Mouse (Mus musculus): ENCODE results near the gene Hist2h2be. TPM values are rescaled to one million over a fixed set of nuclear protein-coding genes. Genes with fewer than 3 reads are reported as not detected.
"Not testable (repeated sequence)": the region's sequence is repeated elsewhere in the genome, so short reads cannot be mapped to it uniquely, and the experiment has no call there.

The Hist2h2be gene
- 10 to 100 TPM; 17.3 to 19.9 TPM for total RNA-seq (2021)
- long read RNA-seq, experiment 1, transcript Hist2h2be-201 (1 exons, 2,620 nt) = major isoform, 17 of 17 reads
- long read RNA-seq, experiment 1, partial matches to known transcripts = 0 of 17 reads
- long read RNA-seq, experiment 1, other reads (novel, unspliced or antisense) = 0 of 17 reads
- long read RNA-seq, experiment 2, transcript Hist2h2be-201 (1 exons, 2,620 nt) = major isoform, 8 of 8 reads
- long read RNA-seq, experiment 2, partial matches to known transcripts = 0 of 8 reads
- long read RNA-seq, experiment 2, other reads (novel, unspliced or antisense) = 0 of 8 reads

- DNase-seq (ENCODE audit: low spot score in 2 of 2) = peak; percentile 82 to 92
These were observed at the start of gene Hist2h2be, which contains the start of gene Hist2h2ac for GRCm38 (mm10) chr3:96220765-96221639. Gene Hist2h2be (plus strand): TSS chr3:96221119. Gene Hist2h2ac (minus strand): TSS chr3:96220880.

- DNase-seq (ENCODE audit: low spot score in 2 of 2) = no peak
These were observed 49.2 kb upstream of the Hist2h2be start for GRCm38 (mm10) chr3:96171583-96172196.

GRCm38 (mm10) chr3:96172197-96173178 lies 48.4 kb upstream of the Hist2h2be start, which contains the start of gene Sf3b4:
Gene Sf3b4 (plus strand): TSS chr3:96172332.
- peak; percentile 79 to 81 for DNase-seq (ENCODE audit: low spot score in 2 of 2)

- no peak for DNase-seq (ENCODE audit: low spot score in 2 of 2)
These were observed 47.7 kb upstream of the Hist2h2be start for GRCm38 (mm10) chr3:96173185-96173584.

- DNase-seq (ENCODE audit: low spot score in 2 of 2) = not testable (repeated sequence)
These were observed 46.9 kb upstream of the Hist2h2be start for GRCm38 (mm10) chr3:96174042-96174441.

DNA sequence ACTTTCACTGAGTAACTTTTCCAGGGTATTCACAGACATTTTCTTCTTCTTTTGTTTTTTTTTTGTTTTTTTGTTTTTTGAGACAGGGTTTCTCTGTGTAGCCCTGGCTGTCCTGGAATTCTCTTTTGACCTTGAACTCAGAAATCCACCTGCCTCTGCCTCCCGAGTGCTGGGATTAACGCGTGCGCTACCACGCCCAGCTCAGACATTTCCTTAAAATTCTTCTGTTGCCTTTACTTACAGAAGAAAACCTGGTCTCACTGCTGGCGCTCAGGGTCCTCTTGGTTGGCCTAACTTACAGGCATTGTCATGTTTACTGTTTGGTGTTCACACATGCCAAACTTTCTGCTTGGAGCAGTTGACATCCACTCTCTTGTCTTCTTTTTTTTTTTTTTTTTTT lies 45.7 kb upstream of the Hist2h2be start:
- DNase-seq (ENCODE audit: low spot score in 2 of 2) = no peak

DNA sequence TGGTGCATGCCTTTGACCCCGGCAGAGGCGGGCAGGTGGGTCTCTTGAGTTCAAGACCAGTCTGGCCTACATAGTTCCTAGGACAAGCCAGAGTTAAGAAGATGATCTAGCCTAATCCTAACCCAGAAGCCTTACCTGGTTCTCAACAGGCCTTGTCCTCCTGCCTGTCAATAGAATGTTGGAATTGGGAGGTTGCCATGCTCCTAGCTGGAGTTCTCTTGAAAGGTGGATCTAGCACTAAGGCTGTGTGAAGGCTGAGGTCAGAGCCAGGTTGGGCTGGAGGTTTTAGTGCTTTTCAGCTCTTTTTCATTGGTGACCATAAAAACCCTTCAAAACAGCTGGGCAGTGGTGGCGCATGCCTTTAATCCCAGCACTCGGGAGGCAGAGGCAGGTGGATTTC lies 42.5 kb upstream of the Hist2h2be start:
- no peak for DNase-seq (ENCODE audit: low spot score in 2 of 2)

DNA sequence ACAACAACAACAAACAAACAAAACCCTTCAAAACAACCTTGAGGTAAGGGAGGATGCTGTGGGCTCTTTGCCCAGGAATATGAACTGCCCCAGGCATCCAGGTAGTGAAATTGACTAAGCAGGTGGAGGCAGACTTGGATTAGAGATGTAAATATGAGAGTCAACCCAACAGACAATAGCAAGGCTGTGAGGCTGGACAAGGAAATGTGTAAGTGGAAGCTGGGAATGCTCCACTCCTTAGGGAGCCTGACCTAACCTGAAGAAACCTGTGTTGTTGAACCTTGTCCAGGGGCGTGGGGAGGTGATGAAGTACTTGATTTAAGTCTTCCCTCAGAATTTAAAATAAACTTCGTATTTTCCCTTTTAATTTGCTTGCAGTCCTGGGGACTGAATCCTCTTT lies 42.0 kb upstream of the Hist2h2be start:
- DNase-seq (ENCODE audit: low spot score in 2 of 2) = no peak

DNA sequence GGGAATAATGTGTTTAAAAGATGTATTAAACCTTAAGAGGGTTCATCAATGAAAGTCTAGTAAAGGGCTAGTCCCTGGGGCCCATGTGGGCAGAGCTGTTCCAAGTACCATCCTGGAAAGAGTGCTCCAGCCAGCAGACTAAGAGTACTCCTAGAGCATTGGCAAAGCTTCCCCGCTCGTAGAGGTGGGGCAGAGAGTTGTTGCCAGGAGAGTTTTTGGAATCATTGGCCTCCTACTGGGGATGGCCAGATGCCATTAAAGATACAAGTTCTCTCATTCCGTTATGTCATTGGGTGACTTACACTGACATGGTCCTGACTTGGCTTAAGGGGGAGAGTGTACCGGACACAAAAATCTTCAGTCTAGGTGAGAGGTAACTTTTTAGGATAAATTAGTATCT lies 41.4 kb upstream of the Hist2h2be start:
- DNase-seq (ENCODE audit: low spot score in 2 of 2) = no peak

DNA sequence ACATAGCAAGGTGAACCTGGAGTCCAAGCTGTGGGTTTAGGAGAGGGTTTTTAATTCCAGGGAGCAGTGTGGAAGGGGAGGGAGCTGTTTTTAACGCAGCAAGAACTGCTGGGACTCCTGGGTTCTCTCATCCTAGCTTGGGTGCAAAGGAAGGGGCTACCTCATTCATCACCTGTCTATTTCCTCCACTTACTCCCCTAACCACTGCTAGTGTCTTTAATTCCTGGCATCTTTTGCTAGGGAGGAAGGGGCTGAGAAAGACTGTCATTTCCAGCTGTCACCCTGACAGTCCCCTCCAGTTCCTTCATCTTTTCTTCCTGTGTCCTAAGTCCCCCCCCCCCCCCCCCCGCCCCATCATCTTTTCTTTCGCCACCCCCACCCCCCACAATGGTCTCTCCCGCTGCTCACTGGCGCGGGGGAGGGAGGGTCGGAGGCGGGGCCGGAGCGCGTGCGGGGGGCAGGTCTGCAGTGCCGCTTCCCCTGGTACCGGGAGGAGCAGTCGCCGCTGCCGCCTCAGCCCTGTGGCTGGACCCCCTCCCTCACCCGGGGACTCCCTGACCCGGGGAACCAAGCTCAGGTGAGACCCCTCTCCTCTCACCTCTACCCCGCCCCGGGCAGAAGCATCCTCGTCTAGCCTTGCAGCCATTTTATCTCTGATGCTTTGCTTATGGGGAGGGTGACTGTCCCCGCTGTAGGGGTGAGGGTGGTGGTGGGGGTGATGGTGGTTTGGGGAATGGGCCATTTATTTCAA lies 40.0 kb upstream of the Hist2h2be start, which contains the start of gene Sv2a:
TSS of gene Sv2a (plus strand) at position 425 of the 751 bp plus-strand sequence.
- peak in 1 of 2 experiments; percentile 38 for DNase-seq (ENCODE audit: low spot score in 2 of 2)

GRCm38 (mm10) chr3:96181510-96182381 lies 39.2 kb upstream of the Hist2h2be start:
- no peak for DNase-seq (ENCODE audit: low spot score in 2 of 2)

DNA sequence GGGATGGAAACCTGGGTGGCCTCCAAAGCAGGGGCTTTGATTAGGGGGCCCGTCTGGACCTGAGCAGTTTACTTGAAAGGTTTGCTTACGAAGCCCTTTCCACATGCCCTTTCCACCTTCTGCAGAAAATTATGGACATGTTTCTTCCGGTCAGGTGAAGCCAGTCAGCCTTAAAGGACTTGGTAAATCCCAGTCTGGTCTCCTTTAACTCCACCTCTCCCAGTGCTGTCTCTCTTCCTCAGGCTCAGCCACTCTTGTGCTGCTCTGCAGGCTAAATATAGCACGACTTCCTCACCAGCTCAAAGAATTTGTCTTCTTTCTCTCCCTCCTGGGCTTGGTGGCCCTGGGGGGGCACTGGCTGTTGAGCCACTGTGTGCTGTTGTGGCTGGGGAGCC lies 38.5 kb upstream of the Hist2h2be start:
- DNase-seq (ENCODE audit: low spot score in 2 of 2) = no peak

DNA sequence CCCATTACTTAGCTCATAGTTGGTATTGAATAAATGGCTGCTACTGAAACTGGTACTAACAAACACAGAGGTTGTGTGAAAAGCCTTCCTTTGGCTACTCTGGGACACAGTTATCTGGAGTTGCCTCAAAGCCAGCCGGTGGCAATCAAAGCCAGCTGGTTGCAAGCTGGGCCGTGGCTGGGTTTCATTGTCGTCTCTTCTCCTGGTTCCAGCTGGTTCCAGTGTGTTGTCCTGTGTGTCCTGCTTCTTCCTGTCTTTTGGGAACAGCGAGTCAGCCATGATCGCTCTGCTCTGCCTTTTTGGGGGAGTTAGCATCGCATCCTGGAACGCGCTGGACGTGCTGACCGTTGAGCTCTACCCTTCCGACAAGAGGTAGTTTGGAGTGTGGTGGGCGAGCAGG lies 27.9 kb upstream of the Hist2h2be start:
- no peak for DNase-seq (ENCODE audit: low spot score in 2 of 2)

DNA sequence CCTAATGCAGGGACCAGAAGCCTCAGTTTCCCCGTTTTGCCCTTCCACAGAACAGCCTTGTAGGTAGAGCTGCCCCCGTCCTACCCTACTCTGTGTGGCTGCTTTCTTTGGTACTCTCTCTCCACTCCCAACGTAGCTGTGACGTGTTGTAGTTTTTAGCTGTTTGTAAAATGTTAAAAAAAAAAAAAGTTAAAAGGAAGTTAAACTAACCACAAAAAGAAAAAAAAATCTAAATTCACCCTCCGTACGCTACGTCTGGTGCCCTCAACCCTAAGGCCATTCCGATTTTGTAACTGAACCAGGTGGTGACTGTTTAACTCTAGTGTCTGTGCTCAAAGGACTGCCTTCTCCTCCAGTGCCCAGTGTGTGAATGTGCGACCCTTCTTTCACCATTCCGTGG lies 26.0 kb upstream of the Hist2h2be start:
- DNase-seq (ENCODE audit: low spot score in 2 of 2) = no peak

DNA sequence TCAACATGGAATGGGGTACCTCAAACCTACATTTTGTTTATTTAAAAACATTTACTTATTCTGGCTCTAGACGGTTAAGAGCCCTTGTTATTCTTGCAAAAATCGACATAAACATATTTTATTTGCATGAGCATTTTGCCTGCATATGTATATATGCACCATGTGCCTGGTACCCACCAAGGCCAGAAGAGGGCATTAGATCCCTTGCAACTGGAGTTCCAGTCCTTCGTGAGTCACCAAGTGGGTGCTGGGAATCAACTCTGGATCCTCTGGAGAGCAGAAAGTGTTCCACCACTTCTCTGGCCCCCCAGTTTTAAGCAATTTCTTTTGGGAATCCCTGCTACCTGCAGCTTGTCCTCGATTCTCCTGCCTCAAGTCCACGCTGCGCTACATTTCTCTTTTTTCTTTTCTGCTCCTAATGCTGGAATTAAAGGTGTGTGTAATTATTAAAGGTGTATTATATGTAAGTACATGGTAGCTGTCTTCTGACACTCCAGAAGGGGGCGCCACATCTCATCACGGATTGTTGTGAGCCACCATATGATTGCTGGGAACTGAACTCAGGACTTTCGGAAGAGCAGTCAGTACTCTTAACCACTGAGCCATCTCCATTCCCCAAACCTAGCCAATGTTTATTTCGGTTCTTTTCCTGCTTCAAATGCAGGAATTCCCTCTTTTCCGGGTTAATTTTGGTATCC lies 25.2 kb upstream of the Hist2h2be start:
- DNase-seq (ENCODE audit: low spot score in 2 of 2) = no peak

DNA sequence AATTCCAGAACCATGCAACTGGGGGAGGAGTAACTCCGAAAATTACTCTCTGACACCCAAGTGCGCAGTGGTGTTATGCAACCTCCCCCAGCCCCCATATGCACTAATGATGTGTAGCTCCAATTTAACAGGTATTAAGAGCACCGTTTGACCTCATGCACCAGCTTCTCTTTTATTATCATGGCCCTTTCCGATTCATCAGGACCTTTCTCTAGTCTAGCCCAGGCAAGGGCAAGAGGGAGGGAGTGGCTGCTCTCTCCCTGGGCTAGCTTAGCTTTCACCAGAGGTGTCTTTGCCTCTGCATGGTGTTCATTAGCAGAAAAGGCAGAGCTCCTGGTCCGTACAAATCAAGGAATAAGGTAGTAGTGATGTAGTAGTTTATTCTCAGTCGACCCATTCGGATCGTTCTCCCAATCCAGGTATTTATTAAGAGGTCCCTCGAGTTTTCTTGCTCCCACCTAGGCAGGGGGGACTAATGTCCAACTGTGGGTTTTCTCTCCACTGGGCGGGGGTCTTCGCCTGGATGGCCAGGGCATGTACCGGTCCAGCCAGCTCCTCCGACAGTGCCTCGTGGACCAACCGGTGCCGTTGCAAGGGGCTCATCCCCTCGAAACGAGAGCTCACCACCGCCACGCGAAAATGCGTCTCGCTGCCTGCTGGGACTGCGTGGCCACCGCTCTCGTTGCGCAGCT lies 24.3 kb upstream of the Hist2h2be start:
- DNase-seq (ENCODE audit: low spot score in 2 of 2) = no peak

GRCm38 (mm10) chr3:96197129-96197749 lies 23.7 kb upstream of the Hist2h2be start:
- DNase-seq (ENCODE audit: low spot score in 2 of 2) = peak; percentile 77 to 82

All from adrenal gland, adult 18-20 months (tissue).